Mouse (Mus musculus) v-Abl transformed pro-B cells (cell line): ENCODE results near the gene Twnk.

Source experiments
- in situ Hi-C, 2 experiments: fragments of 400-800 bp; cut with MboI; formaldehyde crosslinking; loops; one replicate each; pipeline ENCODE4 v1.15.1; 2025; ENCODE audit not compliant: unreplicated experiment in 2 of 2

Twnk gene

DNA sequence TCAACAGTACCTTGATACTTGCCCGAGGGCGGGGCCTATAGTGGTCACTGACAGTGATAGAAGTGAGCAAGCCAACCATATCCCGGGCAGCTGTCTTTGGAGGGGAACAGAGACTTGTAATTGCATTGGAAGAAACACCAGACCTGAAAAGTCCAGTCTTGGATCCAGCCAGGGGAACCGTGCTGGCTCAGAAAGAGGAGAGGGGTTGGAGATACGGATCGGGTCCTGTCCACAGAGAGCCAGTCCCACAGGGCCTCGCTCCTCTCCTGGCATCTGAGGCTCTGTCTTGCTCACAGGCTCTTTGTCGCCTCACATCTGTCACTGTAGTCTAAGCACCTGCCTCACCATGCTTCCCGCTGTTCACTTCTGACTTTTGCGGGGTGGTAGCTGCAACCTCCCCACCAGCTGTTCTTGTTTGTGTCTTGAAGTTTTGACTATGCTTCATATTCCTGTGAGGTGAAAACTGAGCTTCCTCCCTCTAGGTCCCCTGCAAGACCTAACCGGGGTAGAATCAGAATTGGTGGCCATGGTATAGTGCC is 39.0 kb downstream of the Twnk start:
- in situ Hi-C loops = loop anchor here in 1 of 2 experiments (25.0 kb wide), 1 partner anchor 457 kb away; no protein-coding TSS in a partner anchor

DNA sequence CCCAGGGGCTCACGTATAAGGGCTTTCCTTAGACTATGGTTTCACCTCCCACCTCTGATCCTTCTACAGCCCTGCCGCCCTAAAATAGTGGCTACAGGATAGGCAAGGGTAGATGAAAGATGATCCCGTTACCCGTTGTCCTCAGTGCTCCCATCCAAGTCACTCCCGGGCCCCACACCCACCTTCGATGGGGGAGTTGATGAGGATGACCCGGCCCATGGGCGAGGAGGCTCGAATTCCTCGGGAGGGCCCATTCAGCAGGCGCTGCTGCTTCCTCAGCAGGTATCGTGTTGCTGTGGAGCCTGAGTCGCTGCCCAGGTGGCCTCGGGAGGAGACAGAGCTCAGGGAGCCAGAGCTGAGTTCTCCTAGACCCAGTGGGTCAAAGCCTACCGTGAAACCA is 39.8 kb downstream of the Twnk start:
- in situ Hi-C loops = loop anchor here in 1 of 2 experiments (25.0 kb wide), 1 partner anchor 458 kb away; no protein-coding TSS in a partner anchor

DNA sequence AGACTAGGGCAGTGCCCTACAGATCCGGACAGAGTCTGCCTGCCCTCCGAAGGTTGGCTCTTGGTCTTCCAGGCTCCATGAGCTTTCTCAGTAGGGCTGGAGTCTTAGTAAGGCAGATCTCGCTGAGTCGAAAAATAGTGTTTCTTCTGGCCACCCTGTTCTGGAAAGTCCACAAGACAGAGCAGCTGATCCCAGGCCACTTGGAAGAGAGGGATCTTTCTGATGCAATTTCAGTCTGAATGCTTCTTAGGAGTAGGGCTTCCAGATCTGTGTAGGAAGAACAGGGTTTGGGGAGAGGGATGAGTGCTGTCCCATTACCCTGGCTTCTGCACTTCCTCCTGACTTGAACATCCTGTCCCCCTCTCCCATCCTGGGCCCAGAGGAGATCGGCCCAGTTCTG is 40.2 kb downstream of the Twnk start, which contains the start of gene Pdzd7:
Gene Pdzd7, minus strand, starts transcription at position 67 of the 400 bp plus-strand sequence.
- in situ Hi-C loops = loop anchor here in 1 of 2 experiments (25.0 kb wide), 1 partner anchor 458 kb away; no protein-coding TSS in a partner anchor

DNA sequence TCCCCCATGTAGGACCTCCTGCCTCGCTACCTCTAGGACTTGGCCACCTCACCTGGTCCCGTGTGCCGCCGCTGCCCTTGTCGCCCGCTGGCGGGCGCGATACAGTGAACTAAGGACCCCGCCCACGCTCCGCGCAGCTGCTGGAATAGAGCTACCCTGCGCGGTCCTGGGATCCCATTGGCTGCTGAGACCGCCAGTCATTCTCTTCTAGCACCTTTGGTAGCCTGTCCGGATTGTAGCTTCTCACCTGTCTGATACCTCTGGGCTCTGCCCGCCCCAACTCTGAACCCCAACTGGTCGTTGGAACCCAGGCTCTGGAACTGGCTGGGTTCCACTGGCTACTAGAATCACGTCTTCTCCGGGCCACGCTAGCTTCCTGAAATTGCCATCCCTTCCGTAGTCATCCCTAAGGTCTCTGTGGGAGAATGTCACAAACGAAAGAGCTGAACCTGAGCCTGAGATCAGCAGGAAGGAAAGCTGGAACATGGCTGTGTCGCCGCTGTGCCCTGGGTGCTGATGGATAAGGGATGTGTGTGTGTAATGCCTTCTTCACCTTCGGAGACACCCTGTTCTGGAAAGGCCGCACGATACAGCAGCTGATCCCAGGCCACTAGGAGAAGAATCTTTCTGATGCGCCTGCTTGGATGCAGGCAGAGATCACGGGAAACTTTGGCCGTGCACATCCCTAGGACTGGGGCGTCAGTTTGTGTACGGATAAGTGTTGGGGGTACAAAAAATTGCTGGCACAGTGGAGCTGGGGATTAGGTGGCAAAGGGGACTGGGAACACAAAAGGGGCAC is 41.3 kb downstream of the Twnk start:
- in situ Hi-C loops = loop anchor here in 1 of 2 experiments (25.0 kb wide), 1 partner anchor 459 kb away; no protein-coding TSS in a partner anchor

DNA sequence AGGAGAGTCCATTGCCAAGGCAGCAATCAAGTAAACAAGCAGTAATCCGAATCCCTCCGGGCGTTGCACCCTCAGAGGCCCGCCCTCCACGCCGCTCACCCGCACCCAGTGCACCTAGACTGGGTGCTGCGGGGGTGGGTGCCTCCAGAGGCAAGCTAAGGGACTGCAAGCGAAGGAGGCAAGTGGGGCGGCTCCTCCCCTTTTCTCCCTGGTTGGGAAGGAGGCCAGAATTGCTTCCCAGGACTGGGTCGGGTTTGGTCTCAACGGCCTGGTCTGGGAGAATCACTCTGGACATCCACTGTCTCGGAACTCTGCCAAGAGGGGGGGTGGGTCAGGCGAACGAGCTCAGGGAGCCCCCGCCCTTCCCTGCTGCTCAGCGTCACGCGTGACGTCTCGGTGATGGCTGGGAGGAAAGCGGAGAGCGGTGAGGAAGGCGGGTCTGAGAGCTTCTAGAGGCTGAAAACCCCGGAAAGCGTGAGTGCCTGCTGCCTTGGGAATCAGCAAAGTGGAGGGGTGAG is 42.0 kb downstream of the Twnk start, which contains the start of gene Sfxn3:
Gene Sfxn3, plus strand, starts transcription at position 87 of the 518 bp plus-strand sequence.
- in situ Hi-C loops = loop anchor here in 1 of 2 experiments (25.0 kb wide), 1 partner anchor 460 kb away; no protein-coding TSS in a partner anchor

DNA sequence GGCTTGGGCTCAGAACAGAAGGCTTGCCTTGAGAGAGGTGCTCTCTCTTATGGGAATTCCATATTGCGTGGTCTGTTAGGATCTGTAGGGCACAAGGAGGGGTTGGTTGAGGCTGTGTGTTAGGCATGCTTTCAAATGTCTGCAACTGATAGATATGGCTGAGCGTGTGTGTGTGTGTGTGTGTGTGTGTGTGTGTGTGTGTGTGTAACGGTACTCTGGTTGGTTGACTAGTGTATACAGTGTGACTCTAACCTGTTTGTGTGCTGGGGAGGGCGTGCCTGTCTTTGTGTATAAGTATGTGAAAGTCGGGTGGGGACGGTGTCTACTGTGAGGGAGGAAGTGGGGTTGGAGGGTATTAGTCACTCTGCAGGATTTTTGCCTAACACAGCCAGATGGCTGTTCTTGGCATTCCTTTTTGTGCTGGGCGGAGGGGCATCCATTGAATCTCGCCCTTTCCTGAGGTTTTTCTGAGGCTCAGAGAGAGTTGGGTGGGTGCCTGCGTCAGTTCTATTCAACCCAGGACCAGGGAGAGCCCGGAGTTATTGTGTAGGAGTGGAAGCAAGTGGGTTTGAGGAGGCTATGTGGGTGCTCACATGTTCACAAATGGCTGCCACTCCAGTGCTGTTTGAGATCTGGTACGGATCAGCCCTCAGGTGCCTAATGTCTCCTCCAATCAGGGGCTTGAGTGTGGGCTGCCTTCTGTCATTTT is 42.6 kb downstream of the Twnk start:
- in situ Hi-C loops = loop anchor here in 1 of 2 experiments (25.0 kb wide), 1 partner anchor 461 kb away; no protein-coding TSS in a partner anchor

DNA sequence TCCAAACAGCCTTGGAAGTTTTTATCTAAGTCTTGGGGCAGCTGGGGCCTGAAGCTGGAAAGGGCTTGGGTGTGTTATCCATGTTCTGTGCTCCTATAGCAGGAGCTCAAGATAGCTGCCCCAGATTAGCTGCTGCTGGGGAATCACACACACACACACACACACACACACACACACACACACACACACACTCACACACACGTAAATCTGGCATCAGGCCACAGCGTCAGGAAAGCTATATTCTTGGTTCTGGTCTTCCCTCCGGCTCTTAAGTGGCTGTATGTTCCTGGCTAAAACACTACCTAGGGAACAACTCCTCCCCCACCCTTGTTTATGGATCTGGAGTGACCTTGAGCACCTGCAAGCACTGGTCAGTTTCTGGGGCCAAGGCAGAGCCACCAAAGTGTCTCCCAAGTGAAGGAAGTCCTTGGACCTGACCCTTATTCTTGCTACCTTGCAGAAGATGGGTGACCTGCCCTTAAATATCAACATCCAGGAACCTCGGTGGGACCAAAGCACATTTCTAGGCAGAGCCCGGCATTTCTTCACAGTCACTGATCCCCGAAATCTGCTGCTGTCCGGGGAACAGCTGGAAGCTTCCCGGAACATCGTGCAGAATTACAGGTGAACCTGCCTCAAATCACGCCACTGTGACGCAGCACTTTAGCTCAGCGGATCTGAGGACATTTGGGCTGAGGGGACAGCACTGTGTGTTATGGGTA is 43.3 kb downstream of the Twnk start:
- in situ Hi-C loops = loop anchor here in 1 of 2 experiments (25.0 kb wide), 1 partner anchor 462 kb away; no protein-coding TSS in a partner anchor

DNA sequence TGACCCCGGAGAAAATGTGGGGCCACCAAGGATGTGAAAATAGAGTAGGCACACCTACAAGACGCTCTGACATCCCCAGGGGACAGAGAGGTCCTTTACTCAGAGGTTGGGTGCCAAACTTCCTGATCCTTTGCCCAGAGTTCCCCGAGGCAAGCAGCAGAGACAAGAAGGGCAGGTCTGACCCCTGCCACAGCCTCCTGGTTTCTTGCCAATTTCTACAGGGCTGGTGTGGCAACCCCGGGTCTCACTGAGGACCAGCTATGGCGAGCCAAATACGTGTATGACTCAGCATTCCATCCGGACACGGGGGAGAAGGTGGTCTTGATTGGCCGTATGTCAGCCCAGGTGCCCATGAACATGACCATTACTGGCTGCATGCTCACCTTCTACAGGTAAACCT is 44.1 kb downstream of the Twnk start:
- in situ Hi-C loops = loop anchor here in 1 of 2 experiments (25.0 kb wide), 1 partner anchor 462 kb away; no protein-coding TSS in a partner anchor

DNA sequence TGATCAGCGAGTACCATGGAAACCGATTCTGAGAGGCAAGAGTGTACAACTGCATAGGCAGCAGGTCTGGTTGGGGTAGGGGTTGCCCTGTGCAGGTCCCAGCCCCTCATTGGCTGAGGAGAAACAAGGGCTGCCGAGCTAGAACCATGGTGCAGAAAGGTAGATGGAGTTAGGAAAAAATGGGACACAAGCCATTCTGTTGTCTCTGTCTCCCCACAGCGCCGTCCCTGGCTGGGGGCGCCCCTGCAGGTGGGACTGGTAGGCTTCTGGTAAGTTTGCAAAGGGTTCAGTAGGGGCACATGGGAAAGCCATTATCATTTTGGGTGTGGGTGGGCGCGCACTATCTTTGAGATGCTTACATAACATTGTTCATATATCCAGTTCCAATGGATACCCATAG is 48.0 kb downstream of the Twnk start:
- in situ Hi-C loops = no loop called here

DNA sequence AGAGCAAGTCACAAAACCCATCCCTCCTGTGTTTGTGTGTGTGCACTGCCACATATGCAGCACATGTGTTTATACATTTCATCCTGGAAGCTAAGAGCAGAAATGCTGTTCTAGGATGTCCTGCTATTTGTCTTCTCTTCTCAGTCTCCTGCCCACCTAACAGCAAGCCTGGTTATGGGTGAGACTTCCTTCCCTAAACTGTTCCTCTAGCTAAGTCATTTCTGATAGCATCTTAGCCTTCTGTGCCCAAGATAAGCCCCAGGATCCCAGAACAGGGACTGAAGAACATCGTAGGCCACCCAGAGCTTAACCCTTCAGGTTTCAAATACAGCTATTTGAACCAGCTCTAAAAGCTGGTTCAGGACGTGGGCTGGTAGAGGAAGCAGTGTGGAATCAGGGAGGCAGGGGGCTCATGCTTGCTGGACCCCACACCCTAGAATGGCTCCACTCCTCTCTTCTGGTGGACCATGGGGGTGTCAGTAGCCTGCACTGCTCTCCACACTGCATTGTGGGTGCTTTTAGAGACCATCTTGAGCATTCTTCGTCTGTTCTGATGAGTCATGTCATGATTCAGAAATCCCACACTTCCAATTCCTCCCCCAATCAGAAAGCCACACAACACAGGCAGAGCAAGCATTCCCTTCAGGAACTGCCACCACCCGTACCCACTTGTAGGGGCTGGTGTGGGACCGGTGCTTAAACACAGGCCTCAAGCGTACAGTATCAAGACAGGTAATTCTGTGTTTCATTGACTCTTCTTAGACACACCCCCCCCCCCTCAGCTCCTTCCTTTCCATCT is 49.6 kb downstream of the Twnk start:
- in situ Hi-C loops = no loop called here

DNA sequence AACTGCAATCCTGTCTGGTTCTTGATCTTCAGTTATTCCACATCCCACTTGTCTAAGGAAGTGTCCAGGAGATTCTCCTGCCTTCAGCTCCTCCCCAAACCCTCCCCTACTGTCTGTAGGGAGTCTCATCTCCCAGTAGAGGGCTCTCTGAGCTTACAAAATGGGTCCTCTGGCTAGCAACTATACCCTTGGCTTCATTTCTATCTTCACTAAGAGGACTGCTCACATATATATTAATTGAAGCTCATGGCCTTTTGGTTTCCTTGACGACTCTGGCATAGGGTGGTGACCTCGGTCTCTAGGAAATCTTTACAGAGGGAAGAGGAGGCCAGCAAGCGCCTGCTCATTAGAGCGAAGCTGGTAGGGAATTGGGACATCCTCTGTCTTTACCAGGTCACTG is 50.9 kb downstream of the Twnk start:
- in situ Hi-C loops = no loop called here

DNA sequence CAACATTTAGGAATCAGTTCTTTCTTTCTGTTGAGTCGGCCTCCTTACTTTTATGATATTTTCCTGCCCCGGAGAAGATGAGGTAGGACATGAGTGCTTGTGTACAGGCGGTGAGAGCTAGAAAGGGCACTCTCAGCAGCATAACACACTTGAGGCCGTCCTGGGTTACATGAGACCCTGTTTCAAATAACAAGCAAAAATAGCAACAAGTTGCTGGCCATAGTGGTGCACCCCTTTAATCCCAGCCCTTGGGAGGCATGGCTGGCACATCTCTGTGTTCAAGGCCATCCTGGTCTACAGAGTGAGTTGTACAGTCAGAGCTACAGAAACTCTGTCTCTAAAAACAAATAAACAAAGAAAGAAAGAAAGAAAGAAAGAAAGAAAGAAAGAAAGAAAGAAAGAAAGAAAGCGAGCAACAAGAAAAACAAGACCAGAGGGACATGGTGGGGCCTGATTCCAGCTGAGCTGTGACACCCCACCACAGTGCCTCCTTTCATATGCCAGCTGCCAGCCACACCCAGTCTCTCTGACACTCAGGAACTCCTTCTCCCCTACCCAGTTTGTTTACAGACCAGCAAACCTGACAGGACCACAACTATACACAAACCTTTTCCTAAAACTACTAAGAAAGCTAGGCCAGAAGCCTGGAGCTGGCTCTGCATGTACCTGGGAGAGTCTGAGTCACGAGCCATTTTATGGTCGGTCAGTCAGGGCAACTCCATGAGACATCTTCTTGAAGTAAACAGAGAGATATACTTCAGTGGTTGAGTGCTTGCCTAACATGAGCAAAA is 51.6 kb downstream of the Twnk start:
- in situ Hi-C loops = no loop called here

DNA sequence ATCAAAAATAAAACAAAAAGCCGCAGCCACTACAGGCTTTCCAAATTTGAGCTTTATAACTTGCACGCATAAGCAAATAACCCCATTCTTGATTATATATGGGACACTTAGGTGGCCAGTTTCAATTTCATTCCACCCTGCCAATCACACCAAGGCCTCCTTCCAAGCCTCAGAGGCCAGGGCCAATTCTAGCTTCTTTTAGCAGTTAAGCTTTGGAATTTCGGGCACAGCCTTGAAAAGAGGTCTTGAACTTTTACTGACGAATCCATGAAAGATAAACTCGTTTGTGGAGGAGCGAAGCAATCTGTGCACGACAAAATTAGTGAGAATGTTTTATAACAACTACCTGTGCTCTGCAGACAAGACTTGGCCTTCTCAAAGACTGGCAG is 52.3 kb downstream of the Twnk start:
- in situ Hi-C loops = no loop called here

DNA sequence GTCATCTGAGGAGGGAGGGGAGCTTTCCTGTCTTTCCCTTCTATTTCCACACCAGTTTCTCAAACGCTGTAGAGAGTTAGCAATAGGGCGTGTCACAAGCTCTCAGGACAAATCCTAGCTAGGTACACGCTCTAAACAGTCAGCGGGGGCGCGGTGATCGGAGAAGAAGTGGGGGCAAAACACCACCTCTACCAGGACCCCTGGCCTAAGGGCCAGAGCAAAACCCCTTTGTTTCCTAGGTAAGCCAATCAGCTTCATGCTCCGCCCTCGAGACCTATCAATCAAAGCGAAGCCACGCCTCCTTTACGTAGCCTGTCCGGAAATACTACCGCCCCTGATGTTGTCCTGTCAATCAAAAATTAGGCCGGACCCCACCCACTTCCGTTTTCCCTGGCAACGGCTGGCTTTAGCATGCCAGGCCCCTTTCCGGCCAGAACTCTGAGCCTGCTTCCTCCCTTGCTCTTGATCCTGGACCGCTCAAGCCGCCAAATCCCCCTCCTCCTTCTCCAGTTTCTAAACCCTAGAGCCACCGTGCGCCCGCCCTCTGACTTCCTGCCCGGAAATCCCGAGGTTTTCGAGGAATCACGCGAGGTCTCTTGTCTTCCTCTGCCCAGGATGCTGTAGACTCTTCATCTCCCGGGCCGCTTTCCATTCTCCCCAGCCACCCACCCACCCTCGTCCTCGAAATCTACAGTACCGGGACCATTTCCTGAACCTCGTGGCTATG is 52.8 kb downstream of the Twnk start:
- in situ Hi-C loops = no loop called here

DNA sequence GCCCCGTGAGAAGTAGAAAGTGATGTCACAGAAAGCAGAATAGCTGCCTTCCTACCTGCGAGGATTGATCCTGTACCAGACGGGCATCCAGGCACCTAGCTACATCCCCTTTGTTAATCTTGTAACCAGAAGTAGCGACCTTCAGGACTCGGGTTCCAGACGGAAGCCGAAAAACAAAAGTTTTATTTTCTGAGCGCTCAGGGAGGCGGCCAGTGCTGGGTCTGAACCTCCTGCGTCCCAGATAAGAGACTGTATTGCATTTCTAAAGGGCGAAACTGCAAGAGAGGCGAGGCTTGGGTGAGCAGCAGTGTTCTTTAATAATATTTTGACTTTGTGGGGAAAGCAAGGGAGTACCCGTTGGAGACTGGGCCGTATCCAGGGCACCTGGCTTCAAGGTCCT is 53.4 kb downstream of the Twnk start:
- in situ Hi-C loops = no loop called here
